Mouse (Mus musculus) embryonic facial prominence, embryonic 11.5 days (tissue): ENCODE data around the gene Ube3b. TPM values are rescaled to one million over a fixed set of nuclear protein-coding genes. Genes with fewer than 3 reads are reported as not detected.
A peak's percentile ranks its signal among the peaks of the same experiment; 100 is the strongest.

Experiments
- ATAC-seq: fragments of 200-750 bp; cut with Nextera tagmentation; replicated peaks from 2 replicates; pipeline ENCODE4 v1.8.0; 2017; ENCODE audit warnings: low read depth; ENCODE audit not compliant: insufficient number of reproducible peaks, low FRiP score, low TSS enrichment
- DNase-seq: peaks from one replicate; pipeline ENCODE4 v3.0.0-alpha.2; 2015; ENCODE audit warnings: low spot score
- H3K27ac ChIP-seq: fragments of 300-500 bp; sonication (generic); replicated peaks from 2 replicates; pipeline ENCODE4 v1.5.1; 2014; ENCODE audit warnings: mild to moderate bottlenecking, low read depth, low read length, control low read depth
- H3K27me3 ChIP-seq: fragments of 300-500 bp; sonication (generic); 2 replicates; pipeline ENCODE4 v1.6.1; 2014; ENCODE audit warnings: mild to moderate bottlenecking, low read length, moderate library complexity, mixed read lengths; ENCODE audit not compliant: control insufficient read depth, insufficient read depth
- H3K36me3 ChIP-seq: fragments of 300-500 bp; sonication (generic); replicated peaks from 2 replicates; pipeline ENCODE4 v1.6.1; 2014; ENCODE audit warnings: low read depth, mild to moderate bottlenecking, low read length, moderate library complexity, mixed read lengths; ENCODE audit not compliant: control insufficient read depth, insufficient read depth
- H3K4me1 ChIP-seq: fragments of 300-500 bp; sonication (generic); 2 replicates; pipeline ENCODE4 v1.6.1; 2014; ENCODE audit warnings: low read length, mixed read lengths; ENCODE audit not compliant: control insufficient read depth, insufficient read depth
- H3K4me2 ChIP-seq: fragments of 300-500 bp; sonication (generic); 2 replicates; pipeline ENCODE4 v1.6.1; 2014; ENCODE audit warnings: low read depth, mild to moderate bottlenecking, control low read depth, low read length, moderate library complexity
- H3K4me3 ChIP-seq: fragments of 300-500 bp; sonication (generic); 2 replicates; pipeline ENCODE4 v1.5.1; 2014; ENCODE audit warnings: low read depth, low read length, control low read depth
- H3K9ac ChIP-seq: fragments of 300-500 bp; sonication (generic); replicated peaks from 2 replicates; pipeline ENCODE4 v1.6.1; 2014; ENCODE audit warnings: mild to moderate bottlenecking, control low read depth, low read length
- H3K9me3 ChIP-seq: fragments of 300-500 bp; sonication (generic); replicated peaks from 2 replicates; pipeline ENCODE4 v1.6.1; 2016; ENCODE audit warnings: mild to moderate bottlenecking, low read length, inconsistent platforms, mixed read lengths; ENCODE audit not compliant: control insufficient read depth
- WGBS: fragments of 180-500 bp; shearing (Covaris S2); extraction: QIAGEN DNeasy Blood & Tissue Kit; methylation state at CpG from one replicate; pipeline ENCODE4 v1.1.7; 2014; 5-methylcytosine and 5-hydroxymethylcytosine counted together
- polyA plus RNA-seq: library from polyadenylated mRNA; unstranded; fragments of >200 nt; fragmentation: Nextera tagmentation; extraction: Ambion mirVana; gene quantifications from 2 replicates; pipeline ENCODE4 v1.2.1, GENCODE M21; 2014

Ube3b gene
- 42.3 and 44.9 TPM in 2 replicates for polyA plus RNA-seq

GRCm38 (mm10) chr5:114380209-114381012 lies at the start of gene Ube3b, which contains the start of gene Kctd10:
TSS of gene Ube3b (plus strand) at chr5:114380607.
TSS of gene Kctd10 (minus strand) at chr5:114380508.
- peak within 1 kb of the TSS; percentile 76 for H3K27ac ChIP-seq
- H3K9ac ChIP-seq: peak within 1 kb of the TSS; percentile 96
- H3K9me3 ChIP-seq: no peaks in the 10 kb centered on the region
- no peaks in the 10 kb centered on the region; the same call in 1 of the 2 replicates for H3K36me3 ChIP-seq
- peaks cover 3% of the 10 kb centered on the region; the same call in 1 of the 2 replicates for H3K4me1 ChIP-seq
- WGBS: under 1% methylated on average over 74 of the region's 74 CpGs
- H3K4me3 ChIP-seq: peak within 1 kb of the TSS; percentile 89
- DNase-seq: peak; percentile 92
- peak within 1 kb of the TSS; percentile 74 for H3K4me2 ChIP-seq
- ATAC-seq: peak; percentile 84
- H3K27me3 ChIP-seq: no peaks in the 10 kb centered on the region

- WGBS: 82% methylated on average over 5 of the region's 5 CpGs
- no peak overlapping the region for H3K27ac ChIP-seq
- no peaks in the 10 kb centered on the region for H3K36me3 ChIP-seq
- H3K4me1 ChIP-seq: no peaks in the 10 kb centered on the region
- no peak for DNase-seq
- H3K27me3 ChIP-seq: no peaks in the 10 kb centered on the region
- H3K9ac ChIP-seq: no peak overlapping the region
- ATAC-seq: no peak
- no peaks in the 10 kb centered on the region for H3K9me3 ChIP-seq
- H3K4me2 ChIP-seq: no peak overlapping the region
- no peak overlapping the region for H3K4me3 ChIP-seq
These were observed 37.4 kb upstream of the Ube3b start for GRCm38 (mm10) chr5:114342996-114343395.

GRCm38 (mm10) chr5:114343612-114344011 lies 36.8 kb upstream of the Ube3b start:
- no peak overlapping the region for H3K9ac ChIP-seq
- H3K4me1 ChIP-seq: no peaks in the 10 kb centered on the region
- no peaks in the 10 kb centered on the region for H3K36me3 ChIP-seq
- DNase-seq: no peak
- H3K27ac ChIP-seq: no peak overlapping the region
- no peak for ATAC-seq
- no peak overlapping the region for H3K4me2 ChIP-seq
- 87% methylated on average over 7 of the region's 7 CpGs for WGBS
- H3K4me3 ChIP-seq: no peak overlapping the region
- H3K27me3 ChIP-seq: no peaks in the 10 kb centered on the region
- H3K9me3 ChIP-seq: no peaks in the 10 kb centered on the region

GRCm38 (mm10) chr5:114345538-114345937 lies 34.9 kb upstream of the Ube3b start:
- Histone ChIP-seq H3K36me3 (no peaks in the 10 kb centered on the region), H3K27ac (no peak overlapping the region), H3K4me3 (no peak overlapping the region), H3K9me3 (no peaks in the 10 kb centered on the region), H3K9ac (no peak overlapping the region), H3K4me2 (no peak overlapping the region), H3K4me1 (no peaks in the 10 kb centered on the region), H3K27me3 (no peaks in the 10 kb centered on the region)
- DNase-seq (peak; percentile 23), ATAC-seq (no peak)
- WGBS: 62% methylated on average over 3 of the region's 3 CpGs

GRCm38 (mm10) chr5:114347005-114347404 lies 33.4 kb upstream of the Ube3b start:
- 85% methylated on average over 10 of the region's 10 CpGs for WGBS

GRCm38 (mm10) chr5:114351490-114351889 lies 28.9 kb upstream of the Ube3b start:
- H3K4me2 ChIP-seq: no peak overlapping the region
- H3K4me3 ChIP-seq: no peak overlapping the region
- no peak for DNase-seq
- no peaks in the 10 kb centered on the region for H3K27me3 ChIP-seq
- no peaks in the 10 kb centered on the region for H3K9me3 ChIP-seq
- no peaks in the 10 kb centered on the region for H3K4me1 ChIP-seq
- H3K9ac ChIP-seq: no peak overlapping the region
- no peaks in the 10 kb centered on the region for H3K36me3 ChIP-seq
- WGBS: 60% methylated on average over 10 of the region's 10 CpGs
- no peak overlapping the region for H3K27ac ChIP-seq
- ATAC-seq: no peak

More at GRCm38 (mm10) chr5:114347005-114347404, 33.4 kb upstream of the Ube3b start:
- ATAC-seq (no peak), DNase-seq (no peak)
- Histone ChIP-seq H3K9ac (no peak overlapping the region), H3K27ac (no peak overlapping the region), H3K27me3 (no peaks in the 10 kb centered on the region), H3K4me3 (no peak overlapping the region), H3K4me1 (no peaks in the 10 kb centered on the region), H3K4me2 (no peak overlapping the region), H3K9me3 (no peaks in the 10 kb centered on the region), H3K36me3 (no peaks in the 10 kb centered on the region)

GRCm38 (mm10) chr5:114356250-114356935 lies 24.0 kb upstream of the Ube3b start:
- Histone ChIP-seq H3K36me3 (no peaks in the 10 kb centered on the region), H3K27ac (no peak overlapping the region)
- 0 out of 2 replicates have a peak, but pooled peaks have one; percentile 58 for ATAC-seq

More at GRCm38 (mm10) chr5:114356250-114356935, 24.0 kb upstream of the Ube3b start:
- no peaks in the 10 kb centered on the region for H3K27me3 ChIP-seq
- H3K9me3 ChIP-seq: no peaks in the 10 kb centered on the region
- WGBS: 27% methylated on average over 7 of the region's 7 CpGs
- H3K9ac ChIP-seq: no peak overlapping the region
- no peak overlapping the region for H3K4me2 ChIP-seq
- peaks cover 3% of the 10 kb centered on the region; the same call in 1 of the 2 replicates for H3K4me1 ChIP-seq
- DNase-seq: peak; percentile 85
- no peak overlapping the region for H3K4me3 ChIP-seq
